Mouse (Mus musculus) MEL-GATA-1-ER (cell line): ENCODE data around the gene Mlxip.

Experiments
- DNase-seq: peaks from one replicate; pipeline ENCODE4 v3.0.0-alpha.2; 2012; ENCODE audit warnings: low read depth; ENCODE audit errors: extremely low read depth

Mlxip gene

GRCm38 (mm10) chr5:123394303-123394956 is at the start of gene Mlxip:
Mlxip (plus strand) TSS chr5:123394798.
- peak; percentile 93 for DNase-seq

GRCm38 (mm10) chr5:123344963-123345852 is 49.4 kb upstream of the Mlxip start:
- DNase-seq, result no peak

GRCm38 (mm10) chr5:123345853-123346654 is 48.5 kb upstream of the Mlxip start:
- no peak for DNase-seq

GRCm38 (mm10) chr5:123346701-123347270 is 47.8 kb upstream of the Mlxip start:
- no peak for DNase-seq

- no peak for DNase-seq
These were observed 46.6 kb upstream of the Mlxip start for GRCm38 (mm10) chr5:123347985-123348384.

- DNase-seq, result no peak
These were observed 44.2 kb upstream of the Mlxip start for GRCm38 (mm10) chr5:123350386-123350785.

GRCm38 (mm10) chr5:123355918-123356317 is 38.7 kb upstream of the Mlxip start:
- DNase-seq, result no peak

- DNase-seq, result no peak
These were observed 37.3 kb upstream of the Mlxip start for GRCm38 (mm10) chr5:123357253-123357652.

- no peak for DNase-seq
These were observed 35.2 kb upstream of the Mlxip start for GRCm38 (mm10) chr5:123359431-123359830.

GRCm38 (mm10) chr5:123362911-123363310 is 31.7 kb upstream of the Mlxip start:
- no peak for DNase-seq

GRCm38 (mm10) chr5:123364302-123364971 is 30.2 kb upstream of the Mlxip start:
- no peak for DNase-seq

GRCm38 (mm10) chr5:123368869-123369488 is 25.6 kb upstream of the Mlxip start:
- DNase-seq, result peak; percentile 36

GRCm38 (mm10) chr5:123370049-123370448 is 24.5 kb upstream of the Mlxip start:
- DNase-seq, result no peak

GRCm38 (mm10) chr5:123375262-123375661 is 19.3 kb upstream of the Mlxip start:
- DNase-seq, result no peak

GRCm38 (mm10) chr5:123375793-123376452 is 18.7 kb upstream of the Mlxip start:
- no peak for DNase-seq

GRCm38 (mm10) chr5:123376569-123376968 is 18.0 kb upstream of the Mlxip start:
- peak; percentile 63 for DNase-seq

- DNase-seq, result peak; percentile 73
These were observed 17.3 kb upstream of the Mlxip start for GRCm38 (mm10) chr5:123377120-123377955.

GRCm38 (mm10) chr5:123378712-123379111 is 15.9 kb upstream of the Mlxip start:
- no peak for DNase-seq

GRCm38 (mm10) chr5:123379504-123379931 is 15.1 kb upstream of the Mlxip start:
- DNase-seq, result no peak
